Mouse (Mus musculus): Measurements from ENCODE around the gene Parp3.

GRCm38 (mm10) chr9:106483136-106483535 lies 6.4 kb upstream of the Parp3 start:
- no peak for TF ChIP-seq CTCF (IDR thresholded peaks at IDR 0.05; ENCODE audit: low read depth)
- TF ChIP-seq EP300 (optimal IDR thresholded peaks at IDR 0.05) = no peak
